Mouse (Mus musculus): ENCODE data around the gene Gtdc1. TPM values are rescaled to one million over a fixed set of nuclear protein-coding genes. Genes with fewer than 3 reads are reported as not detected.

The Gtdc1 gene
- polyA plus RNA-seq, 1 experiment from 2014 or later, result 13.6 TPM

GRCm38 (mm10) chr2:44918737-44919136, 8.7 kb downstream of the Gtdc1 start:
- no peak for ATAC-seq (ENCODE audit: low FRiP score, low TSS enrichment)
- Histone ChIP-seq H3K9me3 (ENCODE audit: control insufficient read depth, low read length) (no peaks in the 10 kb centered on the region), H3K27ac (ENCODE audit: low read depth, low read length) (no peak overlapping the region), H3K9ac (ENCODE audit: low read depth, low read length) (no peak overlapping the region), H3K27me3 (ENCODE audit: control insufficient read depth, insufficient read depth, low read length) (no peaks in the 10 kb centered on the region), H3K4me1 (ENCODE audit: control insufficient read depth, insufficient read depth, low read length) (no peaks in the 10 kb centered on the region), H3K4me2 (replicated peaks; ENCODE audit: low read depth, low read length) (no peak overlapping the region), H3K36me3 (ENCODE audit: control insufficient read depth, insufficient read depth, low read length) (no peaks in the 10 kb centered on the region), H3K4me3 (ENCODE audit: low read length) (no peak overlapping the region)
- 97% methylated on average over 2 of the region's 2 CpGs for WGBS

- H3K9ac ChIP-seq (ENCODE audit: low read depth, low read length), result no peak overlapping the region
- no peaks in the 10 kb centered on the region for H3K27me3 ChIP-seq (ENCODE audit: control insufficient read depth, insufficient read depth, low read length)
- no peaks in the 10 kb centered on the region for H3K36me3 ChIP-seq (ENCODE audit: control insufficient read depth, insufficient read depth, low read length)
- no peak overlapping the region for H3K4me3 ChIP-seq (ENCODE audit: low read length)
- H3K9me3 ChIP-seq (ENCODE audit: control insufficient read depth, low read length), result no peaks in the 10 kb centered on the region
- no peak overlapping the region for H3K27ac ChIP-seq (ENCODE audit: low read depth, low read length)
- H3K4me2 ChIP-seq (replicated peaks; ENCODE audit: low read depth, low read length), result no peak overlapping the region
- no peaks in the 10 kb centered on the region for H3K4me1 ChIP-seq (ENCODE audit: control insufficient read depth, insufficient read depth, low read length)
- ATAC-seq (ENCODE audit: low FRiP score, low TSS enrichment), result no peak
Measured at GRCm38 (mm10) chr2:44916286-44916685, 11.2 kb downstream of the Gtdc1 start.

- no peaks in the 10 kb centered on the region for H3K9me3 ChIP-seq (ENCODE audit: control insufficient read depth, low read length)
- no peaks in the 10 kb centered on the region for H3K4me1 ChIP-seq (ENCODE audit: control insufficient read depth, insufficient read depth, low read length)
- H3K4me3 ChIP-seq (ENCODE audit: low read length), result no peak overlapping the region
- no peaks in the 10 kb centered on the region for H3K27me3 ChIP-seq (ENCODE audit: control insufficient read depth, insufficient read depth, low read length)
- no peak for ATAC-seq (ENCODE audit: low FRiP score, low TSS enrichment)
- WGBS, result 87% methylated on average over 1 of the region's 1 CpGs
- no peaks in the 10 kb centered on the region for H3K36me3 ChIP-seq (ENCODE audit: control insufficient read depth, insufficient read depth, low read length)
- H3K9ac ChIP-seq (ENCODE audit: low read depth, low read length), result no peak overlapping the region
- no peak overlapping the region for H3K4me2 ChIP-seq (replicated peaks; ENCODE audit: low read depth, low read length)
- no peak overlapping the region for H3K27ac ChIP-seq (ENCODE audit: low read depth, low read length)
Measured at GRCm38 (mm10) chr2:44897801-44898200, 29.7 kb downstream of the Gtdc1 start.

- no peaks in the 10 kb centered on the region for H3K4me1 ChIP-seq (ENCODE audit: control insufficient read depth, insufficient read depth, low read length)
- no peak overlapping the region for H3K27ac ChIP-seq (ENCODE audit: low read depth, low read length)
- H3K36me3 ChIP-seq (ENCODE audit: control insufficient read depth, insufficient read depth, low read length), result no peaks in the 10 kb centered on the region
- ATAC-seq (ENCODE audit: low FRiP score, low TSS enrichment), result no peak
- H3K9me3 ChIP-seq (ENCODE audit: control insufficient read depth, low read length), result no peaks in the 10 kb centered on the region; the same call in 1 of the 2 replicates
- no peak overlapping the region for H3K4me3 ChIP-seq (ENCODE audit: low read length)
- H3K27me3 ChIP-seq (ENCODE audit: control insufficient read depth, insufficient read depth, low read length), result no peaks in the 10 kb centered on the region
- H3K9ac ChIP-seq (ENCODE audit: low read depth, low read length), result no peak overlapping the region
- H3K4me2 ChIP-seq (replicated peaks; ENCODE audit: low read depth, low read length), result no peak overlapping the region
- 85% methylated on average over 2 of the region's 2 CpGs for WGBS
Measured at GRCm38 (mm10) chr2:44873718-44874117, 53.7 kb downstream of the Gtdc1 start.

- ATAC-seq (ENCODE audit: low FRiP score, low TSS enrichment), result no peak
- H3K9ac ChIP-seq (ENCODE audit: low read depth, low read length), result no peak overlapping the region
- H3K4me2 ChIP-seq (replicated peaks; ENCODE audit: low read depth, low read length), result no peak overlapping the region
- H3K4me1 ChIP-seq (ENCODE audit: control insufficient read depth, insufficient read depth, low read length), result no peaks in the 10 kb centered on the region
- H3K4me3 ChIP-seq (ENCODE audit: low read length), result no peak overlapping the region
- H3K27ac ChIP-seq (ENCODE audit: low read depth, low read length), result no peak overlapping the region
- no peaks in the 10 kb centered on the region for H3K27me3 ChIP-seq (ENCODE audit: control insufficient read depth, insufficient read depth, low read length)
- no peaks in the 10 kb centered on the region for H3K9me3 ChIP-seq (ENCODE audit: control insufficient read depth, low read length)
- no peaks in the 10 kb centered on the region for H3K36me3 ChIP-seq (ENCODE audit: control insufficient read depth, insufficient read depth, low read length)
Measured at GRCm38 (mm10) chr2:44864726-44865125, 62.7 kb downstream of the Gtdc1 start.

GRCm38 (mm10) chr2:44854475-44854874, 73.0 kb downstream of the Gtdc1 start:
- no peak overlapping the region for H3K27ac ChIP-seq (ENCODE audit: low read depth, low read length)
- WGBS, result 87% methylated on average over 2 of the region's 2 CpGs
- H3K36me3 ChIP-seq (ENCODE audit: control insufficient read depth, insufficient read depth, low read length), result no peaks in the 10 kb centered on the region
- no peak for ATAC-seq (ENCODE audit: low FRiP score, low TSS enrichment)
- no peak overlapping the region for H3K4me2 ChIP-seq (replicated peaks; ENCODE audit: low read depth, low read length)
- peaks cover 10% of the 10 kb centered on the region for H3K9me3 ChIP-seq (ENCODE audit: control insufficient read depth, low read length)
- no peak overlapping the region for H3K9ac ChIP-seq (ENCODE audit: low read depth, low read length)
- H3K4me1 ChIP-seq (ENCODE audit: control insufficient read depth, insufficient read depth, low read length), result no peaks in the 10 kb centered on the region
- no peak overlapping the region for H3K4me3 ChIP-seq (ENCODE audit: low read length)
- no peaks in the 10 kb centered on the region for H3K27me3 ChIP-seq (ENCODE audit: control insufficient read depth, insufficient read depth, low read length)

- H3K27ac ChIP-seq (ENCODE audit: low read depth, low read length), result no peak overlapping the region
- H3K4me1 ChIP-seq (ENCODE audit: control insufficient read depth, insufficient read depth, low read length), result no peaks in the 10 kb centered on the region
- H3K36me3 ChIP-seq (ENCODE audit: control insufficient read depth, insufficient read depth, low read length), result no peaks in the 10 kb centered on the region
- no peak overlapping the region for H3K4me2 ChIP-seq (replicated peaks; ENCODE audit: low read depth, low read length)
- no peaks in the 10 kb centered on the region for H3K27me3 ChIP-seq (ENCODE audit: control insufficient read depth, insufficient read depth, low read length)
- no peak for ATAC-seq (ENCODE audit: low FRiP score, low TSS enrichment)
- no peak overlapping the region for H3K9ac ChIP-seq (ENCODE audit: low read depth, low read length)
- no peak overlapping the region for H3K4me3 ChIP-seq (ENCODE audit: low read length)
- H3K9me3 ChIP-seq (ENCODE audit: control insufficient read depth, low read length), result peaks cover 10% of the 10 kb centered on the region
Measured at GRCm38 (mm10) chr2:44849666-44850065, 77.8 kb downstream of the Gtdc1 start.

GRCm38 (mm10) chr2:44848156-44848555, 79.3 kb downstream of the Gtdc1 start:
- Histone ChIP-seq H3K9ac (ENCODE audit: low read depth, low read length) (no peak overlapping the region), H3K4me2 (replicated peaks; ENCODE audit: low read depth, low read length) (no peak overlapping the region), H3K27ac (ENCODE audit: low read depth, low read length) (no peak overlapping the region), H3K9me3 (ENCODE audit: control insufficient read depth, low read length) (peaks cover 10% of the 10 kb centered on the region), H3K36me3 (ENCODE audit: control insufficient read depth, insufficient read depth, low read length) (no peaks in the 10 kb centered on the region), H3K4me1 (ENCODE audit: control insufficient read depth, insufficient read depth, low read length) (no peaks in the 10 kb centered on the region), H3K4me3 (ENCODE audit: low read length) (no peak overlapping the region), H3K27me3 (ENCODE audit: control insufficient read depth, insufficient read depth, low read length) (no peaks in the 10 kb centered on the region)
- ATAC-seq (ENCODE audit: low FRiP score, low TSS enrichment), result no peak
- 90% methylated on average over 1 of the region's 1 CpGs for WGBS

- Histone ChIP-seq H3K9ac (ENCODE audit: low read depth, low read length) (no peak overlapping the region), H3K27ac (ENCODE audit: low read depth, low read length) (no peak overlapping the region), H3K4me2 (replicated peaks; ENCODE audit: low read depth, low read length) (no peak overlapping the region), H3K36me3 (ENCODE audit: control insufficient read depth, insufficient read depth, low read length) (no peaks in the 10 kb centered on the region), H3K4me1 (ENCODE audit: control insufficient read depth, insufficient read depth, low read length) (no peaks in the 10 kb centered on the region), H3K27me3 (ENCODE audit: control insufficient read depth, insufficient read depth, low read length) (no peaks in the 10 kb centered on the region), H3K4me3 (ENCODE audit: low read length) (no peak overlapping the region), H3K9me3 (ENCODE audit: control insufficient read depth, low read length) (no peaks in the 10 kb centered on the region)
- 85% methylated on average over 4 of the region's 4 CpGs for WGBS
- no peak for ATAC-seq (ENCODE audit: low FRiP score, low TSS enrichment)
Measured at GRCm38 (mm10) chr2:44845424-44845823, 82.0 kb downstream of the Gtdc1 start.

- Histone ChIP-seq H3K4me1 (ENCODE audit: control insufficient read depth, insufficient read depth, low read length) (no peaks in the 10 kb centered on the region), H3K27me3 (ENCODE audit: control insufficient read depth, insufficient read depth, low read length) (no peaks in the 10 kb centered on the region), H3K4me2 (replicated peaks; ENCODE audit: low read depth, low read length) (no peak overlapping the region), H3K4me3 (ENCODE audit: low read length) (no peak overlapping the region), H3K27ac (ENCODE audit: low read depth, low read length) (no peak overlapping the region), H3K9me3 (ENCODE audit: control insufficient read depth, low read length) (no peaks in the 10 kb centered on the region), H3K36me3 (ENCODE audit: control insufficient read depth, insufficient read depth, low read length) (no peaks in the 10 kb centered on the region), H3K9ac (ENCODE audit: low read depth, low read length) (no peak overlapping the region)
- ATAC-seq (ENCODE audit: low FRiP score, low TSS enrichment), result no peak
- WGBS, result 79% methylated on average over 2 of the region's 2 CpGs
Measured at GRCm38 (mm10) chr2:44829753-44830152, 97.7 kb downstream of the Gtdc1 start.

Data from kidney, embryonic 14.5 days (tissue).